Mouse (Mus musculus) heart, embryonic 16.5 days (tissue): ENCODE measurements around the gene Vrk2. TPM values are rescaled to one million over a fixed set of nuclear protein-coding genes. Genes with fewer than 3 reads are reported as not detected.

Experiments used
- ATAC-seq: fragments of 200-750 bp; cut with Nextera tagmentation; replicated peaks from 2 replicates; pipeline ENCODE4 v1.8.0; 2017; ENCODE audit warnings: moderate number of reproducible peaks; ENCODE audit not compliant: insufficient read depth, low FRiP score; ENCODE audit errors: extremely low read depth
- H3K27ac ChIP-seq: fragments of 300-500 bp; sonication (generic); 2 replicates; pipeline ENCODE4 v1.5.1; 2014; ENCODE audit warnings: mild to moderate bottlenecking, low read length, control low read depth, moderate library complexity
- H3K27me3 ChIP-seq: fragments of 300-500 bp; sonication (generic); 2 replicates; pipeline ENCODE4 v1.6.1; 2014; ENCODE audit warnings: low read length, mixed read lengths; ENCODE audit not compliant: control insufficient read depth, insufficient read depth
- H3K36me3 ChIP-seq: fragments of 300-500 bp; sonication (generic); 2 replicates; pipeline ENCODE4 v1.6.1; 2014; ENCODE audit not compliant: control insufficient read depth, insufficient read depth
- H3K4me1 ChIP-seq: fragments of 300-500 bp; sonication (generic); 2 replicates; pipeline ENCODE4 v1.6.1; 2014; ENCODE audit warnings: low read length, mixed read lengths; ENCODE audit not compliant: control insufficient read depth, insufficient read depth
- H3K4me2 ChIP-seq: fragments of 300-500 bp; sonication (generic); 2 replicates; pipeline ENCODE4 v1.6.1; 2014; ENCODE audit warnings: low read depth, mild to moderate bottlenecking, control low read depth, low read length
- H3K4me3 ChIP-seq: fragments of 300-500 bp; sonication (generic); 2 replicates; pipeline ENCODE4 v1.5.1; 2014; ENCODE audit warnings: mild to moderate bottlenecking, control low read depth, low read length
- H3K9ac ChIP-seq: fragments of 300-500 bp; sonication (generic); 2 replicates; pipeline ENCODE4 v1.6.1; 2014; ENCODE audit warnings: low read length, control low read depth
- H3K9me3 ChIP-seq: fragments of 300-500 bp; sonication (generic); replicated peaks from 2 replicates; pipeline ENCODE4 v1.6.1; 2016; ENCODE audit warnings: low read length; ENCODE audit not compliant: control insufficient read depth
- WGBS: fragments of 180-500 bp; shearing (Covaris S2); extraction: QIAGEN DNeasy Blood & Tissue Kit; methylation state at CpG from one replicate; pipeline ENCODE4 v1.1.7; 2014; 5-methylcytosine and 5-hydroxymethylcytosine counted together
- polyA plus RNA-seq: library from polyadenylated mRNA; unstranded; fragments of >200 nt; fragmentation: Nextera tagmentation; extraction: Ambion mirVana; gene quantifications from 2 replicates; pipeline ENCODE4 v1.2.1, GENCODE M21; 2015

Vrk2 gene
- 14.5 and 17.6 TPM in 2 replicates for polyA plus RNA-seq

GRCm38 (mm10) chr11:26593061-26594059 is at the start of gene Vrk2, which contains the start of gene Gm6899:
TSS of gene Vrk2 (minus strand) at chr11:26593999.
TSS of gene Gm6899 (plus strand) at chr11:26593241.
- peak within 1 kb of the TSS; percentile 88 for H3K9ac ChIP-seq
- peak within 1 kb of the TSS; percentile 86 for H3K4me3 ChIP-seq
- H3K27me3 ChIP-seq, result no peaks in the 10 kb centered on the region
- under 1% methylated on average over 60 of the region's 60 CpGs for WGBS
- H3K4me1 ChIP-seq, result peaks cover 9% of the 10 kb centered on the region
- 0 out of 2 replicates have a peak, but pooled peaks cover 2% of the 10 kb centered on the region for H3K36me3 ChIP-seq
- H3K27ac ChIP-seq, result peak within 1 kb of the TSS; percentile 83
- peak within 1 kb of the TSS; percentile 60 for H3K4me2 ChIP-seq
- H3K9me3 ChIP-seq, result no peaks in the 10 kb centered on the region
- peak; percentile 99 for ATAC-seq

- Histone ChIP-seq H3K27ac (no peak overlapping the region), H3K4me2 (no peak overlapping the region), H3K4me1 (no peaks in the 10 kb centered on the region), H3K4me3 (no peak overlapping the region), H3K9me3 (no peaks in the 10 kb centered on the region), H3K9ac (no peak overlapping the region), H3K27me3 (no peaks in the 10 kb centered on the region), H3K36me3 (no peaks in the 10 kb centered on the region)
- 85% methylated on average over 1 of the region's 1 CpGs for WGBS
- ATAC-seq, result no peak
Observed at GRCm38 (mm10) chr11:26642141-26642540, 48.3 kb upstream of the Vrk2 start.

GRCm38 (mm10) chr11:26640314-26640785 is 46.6 kb upstream of the Vrk2 start:
- H3K4me3 ChIP-seq, result no peak overlapping the region
- no peaks in the 10 kb centered on the region for H3K36me3 ChIP-seq
- WGBS, result 62% methylated on average over 8 of the region's 8 CpGs
- H3K4me1 ChIP-seq, result no peaks in the 10 kb centered on the region
- H3K4me2 ChIP-seq, result no peak overlapping the region
- ATAC-seq, result no peak
- H3K9me3 ChIP-seq, result no peaks in the 10 kb centered on the region
- H3K9ac ChIP-seq, result no peak overlapping the region
- H3K27ac ChIP-seq, result no peak overlapping the region
- H3K27me3 ChIP-seq, result no peaks in the 10 kb centered on the region

- 77% methylated on average over 1 of the region's 1 CpGs for WGBS
- no peaks in the 10 kb centered on the region for H3K36me3 ChIP-seq
- no peak overlapping the region for H3K4me3 ChIP-seq
- H3K4me2 ChIP-seq, result no peak overlapping the region
- no peaks in the 10 kb centered on the region for H3K4me1 ChIP-seq
- no peak overlapping the region for H3K27ac ChIP-seq
- H3K27me3 ChIP-seq, result no peaks in the 10 kb centered on the region
- ATAC-seq, result no peak
- no peaks in the 10 kb centered on the region for H3K9me3 ChIP-seq
- H3K9ac ChIP-seq, result no peak overlapping the region
Observed at GRCm38 (mm10) chr11:26636239-26636638, 42.4 kb upstream of the Vrk2 start.

- Histone ChIP-seq H3K9ac (no peak overlapping the region), H3K4me3 (no peak overlapping the region), H3K36me3 (no peaks in the 10 kb centered on the region), H3K9me3 (no peaks in the 10 kb centered on the region), H3K4me1 (no peaks in the 10 kb centered on the region), H3K27ac (no peak overlapping the region), H3K27me3 (no peaks in the 10 kb centered on the region), H3K4me2 (no peak overlapping the region)
- ATAC-seq, result no peak
- WGBS, result 78% methylated on average over 5 of the region's 5 CpGs
Observed at GRCm38 (mm10) chr11:26622727-26623126, 28.9 kb upstream of the Vrk2 start.

- Histone ChIP-seq H3K36me3 (no peaks in the 10 kb centered on the region), H3K4me3 (no peak overlapping the region), H3K4me1 (no peaks in the 10 kb centered on the region), H3K9ac (no peak overlapping the region), H3K9me3 (no peaks in the 10 kb centered on the region), H3K27me3 (no peaks in the 10 kb centered on the region), H3K27ac (no peak overlapping the region), H3K4me2 (no peak overlapping the region)
- WGBS, result 83% methylated on average over 2 of the region's 2 CpGs
- no peak for ATAC-seq
Observed at GRCm38 (mm10) chr11:26618475-26619223, 24.9 kb upstream of the Vrk2 start.

GRCm38 (mm10) chr11:26608795-26609194 is 15.0 kb upstream of the Vrk2 start:
- no peak overlapping the region for H3K4me2 ChIP-seq
- no peak overlapping the region for H3K9ac ChIP-seq
- H3K27me3 ChIP-seq, result no peaks in the 10 kb centered on the region
- ATAC-seq, result no peak
- H3K36me3 ChIP-seq, result no peaks in the 10 kb centered on the region
- H3K4me3 ChIP-seq, result no peak overlapping the region
- no peaks in the 10 kb centered on the region for H3K4me1 ChIP-seq
- WGBS, result 76% methylated on average over 10 of the region's 10 CpGs
- H3K9me3 ChIP-seq, result no peaks in the 10 kb centered on the region
- no peak overlapping the region for H3K27ac ChIP-seq

- Histone ChIP-seq H3K27ac (no peak overlapping the region), H3K4me1 (no peaks in the 10 kb centered on the region), H3K4me2 (no peak overlapping the region), H3K36me3 (no peaks in the 10 kb centered on the region), H3K27me3 (no peaks in the 10 kb centered on the region), H3K4me3 (no peak overlapping the region), H3K9ac (no peak overlapping the region), H3K9me3 (no peaks in the 10 kb centered on the region)
- 96% methylated on average over 1 of the region's 1 CpGs for WGBS
- ATAC-seq, result no peak
Observed at GRCm38 (mm10) chr11:26604061-26604655, 10.4 kb upstream of the Vrk2 start.
